Mouse (Mus musculus) kidney, postnatal 14 days (tissue): Measurements from ENCODE around the gene C130074G19Rik.
A peak's percentile ranks its signal among the peaks of the same experiment; 100 is the strongest.

ENCODE experiments used
- DNase-seq: peaks from one replicate; pipeline ENCODE4 v3.0.0; 2022; ENCODE audit warnings: mixed read lengths

Gene C130074G19Rik

DNA sequence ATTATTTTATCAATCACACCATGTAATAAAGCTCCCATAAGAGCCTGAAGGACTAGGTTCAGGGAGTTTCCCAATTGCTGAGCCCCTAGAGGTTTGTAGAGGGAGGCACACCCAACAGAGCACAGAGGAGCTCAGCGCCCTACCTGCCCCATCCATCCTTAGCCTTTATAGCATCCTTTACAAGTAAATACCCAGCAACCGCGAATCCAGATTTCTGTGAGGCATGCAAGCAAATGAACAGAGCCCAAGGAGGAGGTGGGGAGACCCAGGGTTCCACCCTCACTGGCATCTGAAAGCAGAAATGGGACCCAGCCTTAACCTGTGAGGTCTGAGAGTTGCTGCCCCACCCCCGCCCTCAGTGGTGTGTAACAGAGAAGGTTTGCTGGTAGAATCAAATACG, 46.7 kb downstream of the C130074G19Rik start:
- DNase-seq, result no peak

DNA sequence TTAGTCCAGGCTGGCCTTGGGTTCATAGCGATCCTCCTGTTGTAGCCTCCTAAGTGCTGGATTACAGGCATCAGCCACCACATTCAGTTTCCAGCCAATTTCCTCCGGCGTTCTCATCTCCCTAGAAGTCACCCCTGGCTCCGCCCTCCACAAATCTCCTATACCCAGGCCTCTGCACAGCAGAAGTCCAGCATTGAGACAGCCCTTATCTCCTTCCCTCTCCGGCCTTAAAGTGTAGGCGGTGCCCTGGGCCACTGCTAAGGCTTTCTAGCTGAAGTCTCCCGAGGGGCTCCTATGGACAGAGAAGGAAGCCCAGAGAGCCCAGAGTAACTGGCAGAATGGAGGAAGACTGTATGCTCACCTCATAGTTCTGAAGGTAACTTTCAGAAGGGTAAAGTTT, 49.5 kb downstream of the C130074G19Rik start:
- no peak for DNase-seq

- DNase-seq, result no peak
These were observed 50.8 kb downstream of the C130074G19Rik start for GRCm38 (mm10) chr1:184832211-184832610.

DNA sequence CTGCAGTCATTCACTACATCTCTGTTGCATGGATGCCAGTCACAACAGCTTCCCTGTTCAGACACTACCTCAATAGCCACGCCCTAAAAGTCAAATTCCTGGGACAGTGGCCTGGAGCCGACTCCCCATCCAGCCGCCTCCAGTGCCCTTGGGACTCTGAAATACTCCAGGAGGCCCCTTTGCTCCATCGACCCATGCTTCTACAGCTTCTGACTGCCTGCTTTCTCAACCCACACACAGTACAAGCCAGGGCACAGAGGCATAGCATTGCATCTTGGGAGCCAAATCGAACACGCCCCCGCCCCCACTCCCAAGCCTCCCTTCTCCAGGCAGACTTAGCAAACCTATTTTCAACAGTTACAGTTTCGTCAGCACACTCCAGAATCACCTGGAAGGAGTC, 53.1 kb downstream of the C130074G19Rik start:
- no peak for DNase-seq

GRCm38 (mm10) chr1:184827175-184827701, 55.8 kb downstream of the C130074G19Rik start:
- peak; percentile 74 for DNase-seq

DNA sequence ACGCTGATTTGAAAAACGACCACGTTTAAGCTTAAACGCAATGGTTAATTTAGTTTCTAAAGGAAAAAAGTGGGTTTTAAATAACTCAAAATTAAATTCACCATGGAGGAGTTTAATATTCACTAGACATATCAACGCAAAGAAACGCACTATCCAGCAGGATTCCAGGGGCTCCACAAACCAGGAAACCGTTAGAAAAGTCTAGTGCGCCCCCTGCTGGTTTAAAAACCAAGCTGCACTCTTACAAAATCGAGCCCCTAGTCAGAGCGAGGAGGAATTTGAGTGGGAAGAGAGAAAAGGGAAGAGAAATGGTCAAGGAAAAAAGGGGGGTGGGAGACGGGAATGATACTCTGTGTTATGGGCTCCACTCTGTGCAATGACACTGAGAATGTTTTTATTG, 57.9 kb downstream of the C130074G19Rik start:
- peak; percentile 48 for DNase-seq

GRCm38 (mm10) chr1:184824439-184824851, 58.6 kb downstream of the C130074G19Rik start:
- peak; percentile 94 for DNase-seq

DNA sequence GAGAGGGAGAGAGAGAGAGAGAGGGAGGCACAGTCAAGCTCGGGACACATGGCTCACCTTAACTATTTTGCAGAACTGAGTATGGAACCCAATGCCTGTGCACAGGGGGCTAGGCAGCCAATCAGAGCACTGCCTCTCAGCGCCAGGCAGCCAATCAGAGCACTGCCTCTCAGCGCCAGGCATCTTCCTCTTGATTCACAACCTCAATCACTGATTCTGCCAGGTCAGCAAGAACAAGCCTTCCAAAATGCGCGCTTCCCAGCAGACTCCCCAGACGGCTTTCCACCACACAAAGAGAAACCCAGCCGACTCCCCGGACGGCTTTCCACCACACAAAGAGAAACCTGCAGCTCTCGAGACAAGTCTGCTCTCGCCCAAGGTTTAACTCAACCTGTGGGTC, 60.3 kb downstream of the C130074G19Rik start:
- DNase-seq, result peak; percentile 36
